9 mouse cellular contexts compared by ENCODE assay signal in genomic region chr5:52634017-52634416, GRCm38 (mm10). TPM values are rescaled to one million over a fixed set of nuclear protein-coding genes. Genes with fewer than 3 reads are reported as not detected.
DNase-seq lines count a peak whose midpoint lies in the region; ATAC-seq and TF ChIP-seq lines count a peak whose summit lies in the region.
"Had no signal": no experiment of that assay in that cellular context is flagged by ENCODE, and none has a peak within 500 bp of the region (broad histone marks: within the 10 kb centered on the region; RNA-seq: fewer than 3 reads in every experiment).

No protein-coding gene starts in this region.

- intact Hi-C loops in left cerebral cortex, adult 2 months (cut with DNase I): no loop called here

- no peak overlapping the region for H3K4me3 ChIP-seq in left cerebral cortex, adult 2 months
- H3K4me3 ChIP-seq in forebrain, embryonic 12.5 days (replicated peaks): no peak overlapping the region
- H3K4me3 ChIP-seq in hindbrain, embryonic 15.5 days: no peak overlapping the region
- no peak overlapping the region for H3K4me3 ChIP-seq in lung, embryonic 14.5 days (ENCODE audit: low read depth, low read length)

- ATAC-seq in activated CD4-positive, CD25-positive, alpha-beta regulatory T cell, adult 4 months: peak; percentile 86
- peak; percentile 58; the same call in 1 of the 2 replicates for ATAC-seq in forebrain, embryonic 12.5 days (ENCODE audit: low FRiP score)
- ATAC-seq in hindbrain, embryonic 15.5 days (ENCODE audit: low FRiP score, low read depth): 0 out of 2 replicates have a peak, but pooled peaks have one; percentile 35
- ATAC-seq in lung, embryonic 14.5 days (ENCODE audit: insufficient read depth): no peak
- ATAC-seq in neutrophil, adult 5-6 weeks (ENCODE audit: extremely low read depth, insufficient number of reproducible peaks, low FRiP score, poor library complexity, severe bottlenecking): peak; percentile 68

- H3K9me3 ChIP-seq in forebrain, embryonic 12.5 days: no peaks in the 10 kb centered on the region
- no peaks in the 10 kb centered on the region for H3K9me3 ChIP-seq in hindbrain, embryonic 15.5 days
- peaks cover 6% of the 10 kb centered on the region; the same call in 1 of the 2 replicates for H3K9me3 ChIP-seq in lung, embryonic 14.5 days (ENCODE audit: low read depth, low read length)

- no peak overlapping the region for H3K4me2 ChIP-seq in forebrain, embryonic 12.5 days
- H3K4me2 ChIP-seq in hindbrain, embryonic 15.5 days: no peak overlapping the region
- no peak overlapping the region for H3K4me2 ChIP-seq in lung, embryonic 14.5 days

- no peaks in the 10 kb centered on the region for H3K27me3 ChIP-seq in forebrain, embryonic 12.5 days
- H3K27me3 ChIP-seq in hindbrain, embryonic 15.5 days: no peaks in the 10 kb centered on the region
- H3K27me3 ChIP-seq in lung, embryonic 14.5 days (ENCODE audit: insufficient read depth, low read length): no peaks in the 10 kb centered on the region

- H3K4me1 ChIP-seq in forebrain, embryonic 12.5 days: no peaks in the 10 kb centered on the region
- H3K4me1 ChIP-seq in hindbrain, embryonic 15.5 days (replicated peaks): no peaks in the 10 kb centered on the region; the same call in 1 of the 2 replicates
- no peaks in the 10 kb centered on the region for H3K4me1 ChIP-seq in lung, embryonic 14.5 days (ENCODE audit: insufficient read depth)

- no peak overlapping the region for H3K27ac ChIP-seq in left cerebral cortex, adult 2 months
- no peak overlapping the region for H3K27ac ChIP-seq in forebrain, embryonic 12.5 days
- no peak overlapping the region for H3K27ac ChIP-seq in hindbrain, embryonic 15.5 days (replicated peaks)
- no peak overlapping the region for H3K27ac ChIP-seq in lung, embryonic 14.5 days (ENCODE audit: low read depth)
- H3K27ac ChIP-seq: macrophage had no signal

- WGBS in forebrain, embryonic 12.5 days: 24% methylated on average over 8 of the region's 8 CpGs
- 21% methylated on average over 8 of the region's 8 CpGs for WGBS in hindbrain, embryonic 15.5 days
- 24% methylated on average over 8 of the region's 8 CpGs for WGBS in lung, embryonic 14.5 days

- peak; percentile 34 to 43 for DNase-seq in left cerebral cortex, adult 2 months (ENCODE audit: extremely low spot score in 1 of 2, low spot score in 2 of 2)
- no peak for DNase-seq in left cerebral cortex, adult 9 months (ENCODE audit: low spot score in 2 of 2)
- peak; percentile 39 for DNase-seq in lung, embryonic 14.5 days
- DNase-seq in frontal cortex, postnatal 14 days (ENCODE audit: low spot score in 2 of 2): no peak

- H3K9ac ChIP-seq in forebrain, embryonic 12.5 days: no peak overlapping the region
- no peak overlapping the region for H3K9ac ChIP-seq in hindbrain, embryonic 15.5 days
- no peak overlapping the region for H3K9ac ChIP-seq in lung, embryonic 14.5 days

- no peaks in the 10 kb centered on the region for H3K36me3 ChIP-seq in forebrain, embryonic 12.5 days (replicated peaks)
- no peaks in the 10 kb centered on the region for H3K36me3 ChIP-seq in hindbrain, embryonic 15.5 days
- H3K36me3 ChIP-seq in lung, embryonic 14.5 days (ENCODE audit: insufficient read depth): no peaks in the 10 kb centered on the region

- TF ChIP-seq CTCF in left cerebral cortex, adult 2 months (IDR thresholded peaks at IDR 0.05): peak; percentile 58
- TF ChIP-seq CTCF in lung, embryonic 14.5 days (IDR thresholded peaks at IDR 0.05; ENCODE audit: low read depth): peak; percentile 83

RNA-seq across cellular contexts. Expression of gene Sepsecs, which starts 35.5 kb away (rescaled TPM):
- 10 to 100 TPM; 10.9 to 11.7 TPM for total RNA-seq in left cerebral cortex, adult 2 months (2021)
- 1 to 10 TPM; 4.1 to 4.4 TPM for polyA plus RNA-seq in activated CD4-positive, CD25-positive, alpha-beta regulatory T cell, adult 4 months (2017; shearing (Covaris generic))
- polyA plus RNA-seq in forebrain, embryonic 12.5 days (2016; fragmentation: Nextera tagmentation; extraction: Ambion mirVana): 9.1 and 9.7 TPM in 2 replicates
- polyA plus RNA-seq in hindbrain, embryonic 15.5 days (2015; fragmentation: Nextera tagmentation; extraction: Ambion mirVana): 6.8 and 7.4 TPM in 2 replicates
- 9.2 and 10.4 TPM in 2 replicates for polyA plus RNA-seq in lung, embryonic 14.5 days (2014; fragmentation: Nextera tagmentation; extraction: Ambion mirVana)
- total RNA-seq in neutrophil, adult 5-6 weeks (2017): 12.7 and 13.6 TPM in 2 replicates

Comparison
In these comparisons a context has a peak if more than half of its experiments do, and no peak if none do; other contexts are left out.
1. DNase-seq: peak in left cerebral cortex, adult 2 months (2 of 2) and lung, embryonic 14.5 days (single experiment); none in left cerebral cortex, adult 9 months (0 of 2) and frontal cortex, postnatal 14 days (0 of 2).